Mouse (Mus musculus) urinary bladder, adult 2 months (tissue): ENCODE results near the gene Gm9736. TPM values are rescaled to one million over a fixed set of nuclear protein-coding genes. Genes with fewer than 3 reads are reported as not detected.
"Not testable (repeated sequence)": the region's sequence is repeated elsewhere in the genome, so short reads cannot be mapped to it uniquely, and the experiment has no call there.

Experiments used
- DNase-seq: peaks from one replicate; pipeline ENCODE4 v3.0.0; 2022; ENCODE audit warnings: low spot score
- polyA plus RNA-seq: library from polyadenylated mRNA; depleted of rRNA; stranded (reverse); fragments of >200 nt; gene quantifications from 2 replicates; pipeline ENCODE4 v1.2.3, GENCODE M21; 2012; rRNA removed

The Gm9736 gene
- not detected in 2 replicates for polyA plus RNA-seq

- not testable (repeated sequence) for DNase-seq
Observed at GRCm38 (mm10) chr10:77751254-77751653, at the start of gene Gm9736. Gene Gm9736, minus strand, starts transcription at chr10:77751354.

- DNase-seq = no peak
Observed at GRCm38 (mm10) chr10:77798921-77799508, 47.9 kb upstream of the Gm9736 start, which contains the start of gene Gm19668. Gene Gm19668, minus strand, starts transcription at chr10:77799133.

- not testable (repeated sequence) for DNase-seq
Observed at GRCm38 (mm10) chr10:77798164-77798920, 47.2 kb upstream of the Gm9736 start.

- DNase-seq = no peak
Observed at GRCm38 (mm10) chr10:77797677-77798076, 46.5 kb upstream of the Gm9736 start.

GRCm38 (mm10) chr10:77794976-77795375 lies 43.8 kb upstream of the Gm9736 start, which contains the start of gene Gm9639:
Gene Gm9639, minus strand, starts transcription at chr10:77795076.
- no peak for DNase-seq

GRCm38 (mm10) chr10:77788621-77789020 lies 37.5 kb upstream of the Gm9736 start:
- DNase-seq = no peak

- DNase-seq = not testable (repeated sequence)
Observed at GRCm38 (mm10) chr10:77787876-77788275, 36.7 kb upstream of the Gm9736 start, which contains the start of gene Gm7137. Gene Gm7137, minus strand, starts transcription at chr10:77788200.

- not testable (repeated sequence) for DNase-seq
Observed at GRCm38 (mm10) chr10:77783396-77783795, 32.2 kb upstream of the Gm9736 start.

GRCm38 (mm10) chr10:77782442-77782841 lies 31.3 kb upstream of the Gm9736 start, which contains the start of gene Gm3250:
Gene Gm3250, minus strand, starts transcription at chr10:77782542.
- not testable (repeated sequence) for DNase-seq

- DNase-seq = not testable (repeated sequence)
Observed at GRCm38 (mm10) chr10:77776844-77777243, 25.7 kb upstream of the Gm9736 start, which contains the start of gene Gm7138. Gene Gm7138, minus strand, starts transcription at chr10:77776944.

GRCm38 (mm10) chr10:77772142-77772541 lies 21.0 kb upstream of the Gm9736 start:
- DNase-seq = not testable (repeated sequence)

- not testable (repeated sequence) for DNase-seq
Observed at GRCm38 (mm10) chr10:77771225-77771624, 20.1 kb upstream of the Gm9736 start, which contains the start of gene Gm3238. Gene Gm3238, minus strand, starts transcription at chr10:77771325.

GRCm38 (mm10) chr10:77769727-77770126 lies 18.6 kb upstream of the Gm9736 start:
- DNase-seq = no peak

- DNase-seq = not testable (repeated sequence)
Observed at GRCm38 (mm10) chr10:77759582-77759981, 8.4 kb upstream of the Gm9736 start, which contains the start of gene Gm3233. Gene Gm3233, minus strand, starts transcription at chr10:77759682.

GRCm38 (mm10) chr10:77753448-77753847 lies 2.3 kb upstream of the Gm9736 start:
- DNase-seq = no peak

- DNase-seq = not testable (repeated sequence)
Observed at GRCm38 (mm10) chr10:77752312-77752711, 1.2 kb upstream of the Gm9736 start.

- not testable (repeated sequence) for DNase-seq
Observed at GRCm38 (mm10) chr10:77750686-77751085, 468 bp downstream of the Gm9736 start.

GRCm38 (mm10) chr10:77741924-77742688 lies 9.0 kb downstream of the Gm9736 start, which contains the start of gene Gm18596:
Gene Gm18596, minus strand, starts transcription at chr10:77742638.
- DNase-seq = not testable (repeated sequence)

GRCm38 (mm10) chr10:77738929-77739328 lies 12.2 kb downstream of the Gm9736 start:
- no peak for DNase-seq

- no peak for DNase-seq
Observed at GRCm38 (mm10) chr10:77735928-77736327, 15.2 kb downstream of the Gm9736 start.

- DNase-seq = no peak
Observed at GRCm38 (mm10) chr10:77729241-77729640, 21.9 kb downstream of the Gm9736 start.

GRCm38 (mm10) chr10:77728280-77728679 lies 22.9 kb downstream of the Gm9736 start:
- DNase-seq = no peak
